Mouse (Mus musculus) ovary, adult 2 months (tissue): Measurements from ENCODE around the gene Mpv17l. TPM values are rescaled to one million over a fixed set of nuclear protein-coding genes. Genes with fewer than 3 reads are reported as not detected.

Source experiments
- polyA plus RNA-seq: library from polyadenylated mRNA; depleted of rRNA; stranded (reverse); fragments of >200 nt; gene quantifications from 2 replicates; pipeline ENCODE4 v1.2.3, GENCODE M21; 2012; rRNA removed

Gene Mpv17l
- 4.1 and 5.8 TPM in 2 replicates for polyA plus RNA-seq

GRCm38 (mm10) chr16:13902888-13903483 lies at the start of gene Mpv17l, which contains the start of gene Pdxdc1:
Mpv17l (plus strand) TSS chr16:13903161.
Pdxdc1 (minus strand) TSS chr16:13903131.

GRCm38 (mm10) chr16:13986574-13987478 lies 83.9 kb downstream of the Mpv17l start, which contains the start of the genes 2900011O08Rik and Ifitm7:
2900011O08Rik (plus strand) TSS chr16:13986604.
Ifitm7 (minus strand) TSS chr16:13986888.

Other genes with a start within 250 kb of the Mpv17l start
- 23.0 and 25.4 TPM in 2 replicates for gene Parn, start 235.0 kb upstream of the Mpv17l start, polyA plus RNA-seq
- 15.2 and 23.7 TPM in 2 replicates for gene Bfar, start 231.3 kb upstream of the Mpv17l start, polyA plus RNA-seq
- gene 3110001I22Rik, start 231.2 kb upstream of the Mpv17l start, polyA plus RNA-seq, result 1.4 and 1.7 TPM in 2 replicates
- 0.37 and 1.6 TPM in 2 replicates for gene Pla2g10, start 172.2 kb upstream of the Mpv17l start, polyA plus RNA-seq
- 10.1 and 10.7 TPM in 2 replicates for gene Rrn3, start 122.5 kb upstream of the Mpv17l start, polyA plus RNA-seq
- gene Ntan1, start 84.3 kb upstream of the Mpv17l start, polyA plus RNA-seq, result 74.3 and 74.7 TPM in 2 replicates
- gene Pdxdc1, start within 50 bp of the Mpv17l start, polyA plus RNA-seq, result 70.8 and 92.7 TPM in 2 replicates
- gene 2900011O08Rik, start 83.4 kb downstream of the Mpv17l start, polyA plus RNA-seq, result 0.33 and 0.47 TPM in 2 replicates
- not detected in 2 replicates for gene Ifitm7, start 83.7 kb downstream of the Mpv17l start, polyA plus RNA-seq